Mouse (Mus musculus) liver, embryonic 14.5 days (tissue): ENCODE data around the gene Max. TPM values are rescaled to one million over a fixed set of nuclear protein-coding genes. Genes with fewer than 3 reads are reported as not detected.

Experiments
- ATAC-seq: fragments of 200-750 bp; cut with Nextera tagmentation; 2 replicates; pipeline ENCODE4 v1.8.0; 2017; ENCODE audit warnings: moderate number of reproducible peaks, mild to moderate bottlenecking, moderate library complexity; ENCODE audit not compliant: insufficient read depth
- DNase-seq, 3 experiments: peaks; one replicate each; pipeline ENCODE4 v3.0.0-alpha.2; 2012 to 2013; ENCODE audit warnings: low read depth in 3 of 3, low spot score in 3 of 3
- H3K27ac ChIP-seq: fragments of 300-500 bp; sonication (generic); 2 replicates; pipeline ENCODE4 v1.5.1; 2014; ENCODE audit warnings: moderate library complexity, mild to moderate bottlenecking, control low read depth, inconsistent platforms
- H3K27me3 ChIP-seq: fragments of 300-500 bp; sonication (generic); 2 replicates; pipeline ENCODE4 v1.6.1; 2014; ENCODE audit warnings: mild to moderate bottlenecking, low read length, moderate library complexity; ENCODE audit not compliant: control insufficient read depth, insufficient read depth
- H3K36me3 ChIP-seq: fragments of 300-500 bp; sonication (generic); replicated peaks from 2 replicates; pipeline ENCODE4 v1.6.1; 2014; ENCODE audit warnings: low read depth; ENCODE audit not compliant: control insufficient read depth, insufficient read depth
- H3K4me1 ChIP-seq, 2 experiments: fragments of 200-500 bp in 1 of 2; fragments of 300-500 bp in 1 of 2; sonication (generic) in 1 of 2; replicated peaks; 2 replicates each; pipeline ENCODE4 v1.6.1; 2012 to 2014; ENCODE audit warnings: antibody characterized with exemption in 1 of 2, inconsistent platforms in 1 of 2, low read length in 1 of 2; ENCODE audit not compliant: control insufficient read depth in 2 of 2, insufficient read depth in 2 of 2
- H3K4me2 ChIP-seq: fragments of 300-500 bp; sonication (generic); 2 replicates; pipeline ENCODE4 v1.6.1; 2014; ENCODE audit warnings: low read depth, mild to moderate bottlenecking, control low read depth, moderate library complexity
- H3K4me3 ChIP-seq, 2 experiments: fragments of 200-500 bp in 1 of 2; fragments of 300-500 bp in 1 of 2; sonication (generic) in 1 of 2; 2 replicates each; pipeline ENCODE4 v1.5.1; 2012 to 2014; ENCODE audit warnings: low read depth in 2 of 2, low read length in 2 of 2, mild to moderate bottlenecking in 2 of 2, control low read depth in 1 of 2, inconsistent platforms in 1 of 2, moderate library complexity in 1 of 2; ENCODE audit not compliant: insufficient read depth in 1 of 2
- H3K9ac ChIP-seq: fragments of 300-500 bp; sonication (generic); replicated peaks from 2 replicates; pipeline ENCODE4 v1.6.1; 2014; ENCODE audit warnings: mild to moderate bottlenecking, control low read depth, moderate library complexity
- H3K9me3 ChIP-seq: fragments of 300-500 bp; sonication (generic); 2 replicates; pipeline ENCODE4 v1.6.1; 2016; ENCODE audit warnings: low read length, mixed read lengths; ENCODE audit not compliant: control insufficient read depth
- CTCF ChIP-seq: IDR thresholded peaks from 2 replicates; pipeline ENCODE4 v1.5.1; 2016; ENCODE audit warnings: antibody characterized with exemption, low read depth, control low read depth
- EP300 ChIP-seq: IDR thresholded peaks from 2 replicates; pipeline ENCODE4 v1.6.1; 2016; ENCODE audit warnings: antibody characterized with exemption, low read depth
- WGBS: fragments of 180-500 bp; shearing (Covaris S2); extraction: QIAGEN DNeasy Blood & Tissue Kit; methylation state at CpG from one replicate; pipeline ENCODE4 v1.1.7; 2014; ENCODE audit not compliant: insufficient replicate concordance; 5-methylcytosine and 5-hydroxymethylcytosine counted together
- polyA plus RNA-seq, 2 experiments: library from polyadenylated mRNA; depleted of rRNA in 1 of 2; stranded (reverse) in 1 of 2; unstranded in 1 of 2; fragments of >200 nt; fragmentation: Nextera tagmentation in 1 of 2; extraction: Ambion mirVana in 1 of 2; gene quantifications; 2 replicates each; pipeline versions ENCODE4 v1.2.1 to v1.2.3; 2012 to 2014

Gene Max
- polyA plus RNA-seq, 2 experiments: 26.2 to 27.5 TPM

GRCm38 (mm10) chr12:77002551-77003228 lies 40.7 kb upstream of the Max start:
- Histone ChIP-seq H3K36me3 (no peaks in the 10 kb centered on the region), H3K4me1 (peaks cover 12 to 23% of the 10 kb centered on the region in 2 experiments; a peak in 3 of 4 replicates), H3K4me3 (no peak overlapping the region), H3K4me2 (peak overlapping the region; percentile 36), H3K9ac (no peak overlapping the region; the same call in 1 of the 2 replicates), H3K27ac (peak overlapping the region; percentile 17; the same call in 1 of the 2 replicates), H3K9me3 (no peaks in the 10 kb centered on the region), H3K27me3 (no peaks in the 10 kb centered on the region)
- DNase-seq (peak; percentile 15 to 33 (median 26)), ATAC-seq (peak; percentile 89)
- 18% methylated on average over 8 of the region's 8 CpGs for WGBS
- TF ChIP-seq CTCF: no peak
- no peak for TF ChIP-seq EP300

- no peak overlapping the region for H3K9ac ChIP-seq
- no peak overlapping the region for H3K4me2 ChIP-seq
- ATAC-seq: no peak
- no peaks in the 10 kb centered on the region for H3K27me3 ChIP-seq
- H3K36me3 ChIP-seq: no peaks in the 10 kb centered on the region
- WGBS: 39% methylated on average over 1 of the region's 1 CpGs
- H3K4me3 ChIP-seq: no peak overlapping the region
- TF ChIP-seq EP300: no peak
- no peak for TF ChIP-seq CTCF
- DNase-seq: no peak
- no peaks in the 10 kb centered on the region for H3K9me3 ChIP-seq
- H3K27ac ChIP-seq: no peak overlapping the region
- peaks cover 12 to 23% of the 10 kb centered on the region in 2 experiments; a peak in 3 of 4 replicates for H3K4me1 ChIP-seq
These were observed 39.3 kb upstream of the Max start for GRCm38 (mm10) chr12:77001312-77001711.

DNA sequence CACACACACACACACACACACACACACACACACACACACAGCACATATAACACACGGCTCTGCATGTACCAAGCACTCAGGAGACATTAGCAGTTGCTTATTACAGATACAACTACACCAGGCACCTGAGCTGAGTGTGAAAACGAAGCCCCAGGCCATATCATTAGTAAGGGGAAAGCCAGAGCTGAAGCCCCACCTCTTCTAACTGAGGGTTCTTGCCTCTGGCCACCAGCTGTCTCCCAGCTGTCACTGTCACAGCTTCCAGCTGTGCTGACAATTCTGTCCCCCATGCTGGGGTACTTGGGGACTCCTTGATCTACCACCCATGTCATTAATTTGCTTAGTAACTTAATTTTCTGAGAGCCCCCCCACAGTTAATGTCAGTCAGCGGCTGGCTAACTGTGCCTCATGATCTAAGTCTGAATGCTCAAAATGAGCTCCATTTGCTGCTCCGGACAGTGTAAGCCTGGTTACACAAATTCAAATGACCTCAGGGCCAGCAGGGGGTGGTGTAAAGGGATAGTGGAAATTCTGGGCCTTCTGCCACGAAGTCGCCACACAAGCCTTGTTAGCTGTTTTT lies 38.8 kb upstream of the Max start:
- Histone ChIP-seq H3K4me2 (no peak overlapping the region), H3K4me1 (peaks cover 12 to 23% of the 10 kb centered on the region in 2 experiments; a peak in 3 of 4 replicates), H3K4me3 (no peak overlapping the region), H3K36me3 (no peaks in the 10 kb centered on the region), H3K9me3 (no peaks in the 10 kb centered on the region), H3K9ac (no peak overlapping the region), H3K27ac (no peak overlapping the region), H3K27me3 (no peaks in the 10 kb centered on the region)
- 27% methylated on average over 6 of the region's 6 CpGs for WGBS
- no peak for DNase-seq
- TF ChIP-seq CTCF (peak; percentile 34; the same call in 1 of the 2 replicates), EP300 (no peak)
- no peak for ATAC-seq

DNA sequence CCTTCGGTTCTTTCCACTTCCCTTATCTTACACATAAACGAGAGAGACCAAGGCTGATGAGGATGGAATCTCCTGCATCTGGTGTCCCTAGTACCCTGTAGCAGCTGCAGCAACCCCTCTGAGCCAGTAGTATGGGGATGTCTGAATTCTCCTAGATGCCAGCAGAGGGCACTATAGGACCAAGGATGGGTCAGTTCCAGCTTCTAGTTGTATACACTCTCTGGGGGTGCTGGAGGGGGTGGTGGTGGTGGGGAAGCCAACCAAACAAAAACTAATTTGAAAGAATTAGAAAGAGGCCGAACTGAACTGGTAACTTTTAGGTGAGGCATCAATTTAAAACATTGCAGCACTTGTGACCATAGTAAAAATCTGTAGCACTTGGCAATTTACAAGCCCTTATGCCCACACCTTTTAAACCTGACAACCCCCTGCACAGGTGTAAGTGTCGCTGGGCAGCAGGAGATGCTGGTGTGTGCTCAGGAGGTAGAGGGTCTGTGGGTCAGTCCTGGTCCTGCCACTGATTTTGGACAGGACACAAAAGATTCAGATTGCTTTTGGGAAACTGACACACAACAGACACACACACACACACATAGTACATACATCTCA lies 38.2 kb upstream of the Max start:
- no peak for ATAC-seq

DNA sequence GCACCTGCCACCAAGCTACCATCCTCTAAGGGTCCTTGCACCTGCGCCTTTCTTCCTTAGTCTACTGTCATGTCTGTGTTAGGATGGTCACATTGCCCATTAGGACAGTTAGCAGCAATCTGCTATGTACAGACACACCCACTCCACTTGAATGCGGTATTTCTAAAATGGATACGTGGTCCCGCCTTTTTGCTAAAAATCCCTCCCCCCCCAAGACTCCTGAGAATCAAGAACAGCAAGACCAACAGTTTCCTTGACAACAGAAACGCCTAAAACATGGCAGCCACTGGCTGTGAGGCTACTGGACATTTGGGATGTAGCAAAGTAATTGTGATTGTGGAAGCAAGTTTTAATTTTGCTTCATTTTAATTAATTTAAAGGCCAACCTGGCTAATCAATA lies 32.8 kb upstream of the Max start:
- Histone ChIP-seq H3K36me3 (no peaks in the 10 kb centered on the region), H3K4me3 (no peak overlapping the region), H3K27me3 (no peaks in the 10 kb centered on the region), H3K4me2 (no peak overlapping the region), H3K4me1 (no peaks in the 10 kb centered on the region), H3K9ac (no peak overlapping the region), H3K9me3 (no peaks in the 10 kb centered on the region), H3K27ac (no peak overlapping the region)
- no peak for DNase-seq
- 70% methylated on average over 5 of the region's 5 CpGs for WGBS
- ATAC-seq: no peak
- no peak for TF ChIP-seq EP300
- TF ChIP-seq CTCF: no peak

More for the DNA sequence above, 38.2 kb upstream of the Max start:
- 12% methylated on average over 4 of the region's 4 CpGs for WGBS
- Histone ChIP-seq H3K4me2 (no peak overlapping the region), H3K9ac (no peak overlapping the region), H3K4me1 (peaks cover 12 to 23% of the 10 kb centered on the region in 2 experiments; a peak in 3 of 4 replicates), H3K27ac (no peak overlapping the region), H3K9me3 (no peaks in the 10 kb centered on the region), H3K4me3 (no peak overlapping the region), H3K27me3 (no peaks in the 10 kb centered on the region), H3K36me3 (no peaks in the 10 kb centered on the region)
- no peak for TF ChIP-seq EP300
- peak; percentile 78 for TF ChIP-seq CTCF
- DNase-seq: peak; percentile 30 to 55 (median 41)
